Mouse (Mus musculus) thymus, postnatal 10 days (tissue): Measurements from ENCODE around the gene Msh6.
"Not testable (repeated sequence)": the region's sequence is repeated elsewhere in the genome, so short reads cannot be mapped to it uniquely, and the experiment has no call there.

ENCODE experiments used
- DNase-seq, 2 experiments: peaks; one replicate each; pipeline ENCODE4 v3.0.0; 2021; ENCODE audit warnings: low spot score in 2 of 2

The Msh6 gene

DNA sequence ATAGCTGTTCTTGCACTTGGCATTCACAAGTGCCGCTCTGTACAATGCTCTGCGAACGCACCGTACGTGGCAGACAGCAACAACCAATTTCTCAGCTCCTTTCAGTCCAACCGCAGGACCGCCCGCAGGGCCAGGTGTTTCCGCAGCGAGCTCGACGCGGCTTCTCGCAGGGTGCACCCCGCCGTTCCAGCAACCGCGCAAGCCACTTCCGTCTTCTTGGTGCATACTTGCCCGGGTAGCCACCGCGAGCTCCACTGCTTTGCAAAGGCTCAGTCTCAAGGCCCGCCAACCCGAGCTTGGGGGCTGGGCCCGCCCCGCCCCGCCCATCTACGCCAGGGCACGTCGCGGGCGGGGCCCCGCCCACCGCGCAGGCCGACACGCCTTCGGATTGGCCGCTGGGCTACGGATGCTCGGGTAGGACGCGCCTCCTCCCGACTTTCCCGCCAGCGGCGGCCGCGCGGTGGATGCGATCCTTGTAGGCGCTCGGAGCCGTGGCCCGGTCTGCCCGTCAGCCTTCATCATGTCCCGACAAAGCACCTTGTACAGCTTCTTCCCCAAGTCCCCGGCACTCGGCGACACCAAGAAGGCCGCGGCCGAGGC, at the start of gene Msh6:
Msh6 (plus strand) TSS at position 434 of the 600 bp plus-strand sequence.
- DNase-seq: peak; percentile 98 to 99

DNA sequence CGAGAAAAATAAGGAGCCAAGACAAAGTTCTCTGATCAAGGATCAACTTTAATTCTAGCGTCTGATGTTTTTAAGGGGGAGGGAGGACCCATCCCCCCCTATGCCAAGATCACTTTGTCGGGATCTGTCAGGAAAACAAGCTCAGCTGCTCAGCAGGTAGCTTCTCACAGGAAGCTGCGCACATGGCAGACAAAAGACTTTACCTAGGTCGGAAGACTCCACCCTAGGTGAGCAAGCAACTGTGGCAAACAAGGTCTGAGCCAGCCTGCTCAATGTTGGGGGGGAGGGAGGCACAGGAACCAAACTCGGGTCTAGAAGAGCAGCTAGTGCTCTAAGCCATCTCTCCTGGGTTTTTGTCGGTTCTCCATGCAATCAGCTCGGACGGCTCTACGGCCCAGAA, 40.5 kb upstream of the Msh6 start:
- no peak for DNase-seq

DNA sequence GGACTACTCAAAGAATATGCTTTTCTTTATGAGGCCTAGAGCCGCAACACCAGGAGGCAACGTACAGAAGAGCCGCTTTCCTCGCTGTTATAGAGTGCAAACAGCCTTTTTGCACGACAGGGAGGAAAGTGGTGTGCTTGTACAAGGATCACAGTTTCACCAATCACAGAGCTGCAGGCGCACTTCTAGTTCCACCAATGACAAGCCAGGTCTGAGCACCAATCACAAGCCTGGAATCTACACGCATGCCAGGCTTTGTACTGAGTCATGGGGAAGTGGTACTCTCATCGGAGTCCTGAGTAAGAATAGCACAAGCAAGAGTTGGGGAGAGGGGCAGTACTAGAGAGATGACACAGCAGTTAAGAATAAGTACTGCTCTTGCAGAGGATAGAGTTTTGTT, 40.1 kb upstream of the Msh6 start:
- DNase-seq: no peak

DNA sequence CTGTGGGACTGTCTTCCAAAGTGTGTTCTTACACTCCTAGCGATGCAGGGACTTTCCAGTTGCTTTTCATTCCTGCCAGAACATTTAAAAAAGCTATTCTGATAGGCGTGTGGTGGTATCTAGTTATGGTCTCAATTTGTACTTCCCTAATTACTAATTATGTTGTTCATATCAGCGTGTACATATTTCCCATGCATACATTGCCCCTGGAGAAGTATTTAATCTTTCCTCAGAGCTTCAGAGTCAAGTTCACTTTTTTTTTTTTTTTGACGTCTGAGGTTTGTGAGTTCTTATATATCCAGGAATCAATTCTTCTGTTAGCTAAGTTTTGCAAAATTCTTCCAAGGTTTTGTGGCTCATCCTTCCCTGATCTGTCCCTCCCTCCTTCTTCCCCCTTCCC, 38.7 kb upstream of the Msh6 start:
- no peak for DNase-seq

- DNase-seq: peak; percentile 51 to 80
Measured at GRCm38 (mm10) chr17:87948965-87949584, 25.8 kb upstream of the Msh6 start.

GRCm38 (mm10) chr17:87954618-87955124, 20.2 kb upstream of the Msh6 start:
- DNase-seq: not testable (repeated sequence)

DNA sequence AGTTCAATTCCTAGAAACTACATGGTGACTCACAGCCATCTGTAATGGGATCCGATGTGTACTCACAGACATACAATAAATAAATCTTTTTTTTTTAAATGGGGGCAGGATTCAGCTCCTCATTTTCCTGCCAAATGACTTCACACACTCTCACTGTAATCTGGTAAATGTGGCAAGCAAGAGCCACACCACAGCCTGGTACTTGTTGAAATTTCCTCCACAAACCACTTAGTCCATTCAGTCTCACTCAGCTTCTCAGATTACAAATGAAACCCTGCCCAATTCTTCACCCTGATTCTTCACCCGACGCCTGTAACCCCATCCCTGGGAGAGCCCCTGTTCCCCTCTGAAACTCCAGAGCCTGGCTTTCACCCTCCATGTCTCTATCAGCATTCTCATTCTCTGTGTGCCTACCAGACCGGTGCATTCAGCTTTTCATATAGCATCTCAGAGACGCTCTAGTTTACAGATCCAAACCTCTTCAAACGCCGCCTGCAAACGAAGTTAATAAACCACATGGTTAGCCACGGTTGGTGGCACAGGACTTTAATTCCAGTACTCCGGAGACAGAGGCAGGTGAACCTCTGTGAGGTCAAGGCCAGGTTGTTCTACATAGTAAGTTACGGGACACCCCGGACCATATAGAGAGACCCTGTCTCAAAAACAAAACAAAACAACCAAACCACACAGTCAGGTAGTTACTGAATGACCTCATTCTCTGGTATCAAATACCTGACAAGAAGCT, 17.6 kb upstream of the Msh6 start:
- DNase-seq: no peak

DNA sequence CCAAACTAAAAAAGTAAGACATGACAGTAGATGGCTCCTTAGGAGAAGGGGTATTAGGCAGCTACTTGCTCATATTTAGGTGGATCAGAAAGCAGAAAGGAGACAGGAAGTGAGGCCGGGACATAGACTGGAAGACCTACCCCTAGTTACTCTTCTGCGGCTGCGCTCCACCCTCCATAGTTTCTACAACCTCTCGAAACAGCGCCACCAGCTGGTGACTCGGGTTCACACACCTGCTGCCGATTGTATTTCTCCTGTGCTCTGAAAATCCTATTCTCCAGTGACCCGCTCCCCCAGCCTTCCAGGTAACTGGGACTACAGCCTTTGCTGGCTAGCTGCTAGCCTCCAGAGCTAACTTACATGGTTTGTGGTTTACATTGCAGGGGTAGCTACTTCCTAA, 16.6 kb upstream of the Msh6 start:
- peak in 1 of 2 experiments; percentile 39 for DNase-seq

- DNase-seq: not testable (repeated sequence)
Measured at GRCm38 (mm10) chr17:87959406-87959805, 15.5 kb upstream of the Msh6 start.

GRCm38 (mm10) chr17:87959931-87960330, 14.9 kb upstream of the Msh6 start:
- DNase-seq: not testable (repeated sequence)

GRCm38 (mm10) chr17:87963081-87964075, 11.5 kb upstream of the Msh6 start:
- DNase-seq: no peak

- DNase-seq: not testable (repeated sequence)
Measured at GRCm38 (mm10) chr17:87968483-87968926, 6.4 kb upstream of the Msh6 start.

- DNase-seq: not testable (repeated sequence)
Measured at GRCm38 (mm10) chr17:87971696-87972591, 2.9 kb upstream of the Msh6 start.

DNA sequence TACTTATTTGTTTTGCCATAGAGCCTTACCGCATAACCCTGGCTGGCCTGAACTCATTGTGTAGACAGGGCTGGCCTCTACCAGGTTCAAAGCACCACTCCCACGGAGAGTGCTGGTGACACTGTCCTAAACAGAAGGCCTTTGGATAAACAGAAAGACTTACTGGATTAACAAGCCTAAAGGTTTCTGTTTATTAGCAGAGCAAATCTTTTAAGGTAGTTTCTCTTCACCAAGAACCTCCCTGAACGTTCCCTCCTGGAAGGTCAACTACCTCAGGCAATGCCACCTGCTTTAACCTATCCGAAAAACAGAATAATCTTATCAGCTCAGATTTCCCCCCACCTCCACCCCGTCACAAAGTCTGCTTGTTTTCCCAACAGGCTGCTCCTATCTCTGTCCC, 2.0 kb upstream of the Msh6 start:
- no peak for DNase-seq

DNA sequence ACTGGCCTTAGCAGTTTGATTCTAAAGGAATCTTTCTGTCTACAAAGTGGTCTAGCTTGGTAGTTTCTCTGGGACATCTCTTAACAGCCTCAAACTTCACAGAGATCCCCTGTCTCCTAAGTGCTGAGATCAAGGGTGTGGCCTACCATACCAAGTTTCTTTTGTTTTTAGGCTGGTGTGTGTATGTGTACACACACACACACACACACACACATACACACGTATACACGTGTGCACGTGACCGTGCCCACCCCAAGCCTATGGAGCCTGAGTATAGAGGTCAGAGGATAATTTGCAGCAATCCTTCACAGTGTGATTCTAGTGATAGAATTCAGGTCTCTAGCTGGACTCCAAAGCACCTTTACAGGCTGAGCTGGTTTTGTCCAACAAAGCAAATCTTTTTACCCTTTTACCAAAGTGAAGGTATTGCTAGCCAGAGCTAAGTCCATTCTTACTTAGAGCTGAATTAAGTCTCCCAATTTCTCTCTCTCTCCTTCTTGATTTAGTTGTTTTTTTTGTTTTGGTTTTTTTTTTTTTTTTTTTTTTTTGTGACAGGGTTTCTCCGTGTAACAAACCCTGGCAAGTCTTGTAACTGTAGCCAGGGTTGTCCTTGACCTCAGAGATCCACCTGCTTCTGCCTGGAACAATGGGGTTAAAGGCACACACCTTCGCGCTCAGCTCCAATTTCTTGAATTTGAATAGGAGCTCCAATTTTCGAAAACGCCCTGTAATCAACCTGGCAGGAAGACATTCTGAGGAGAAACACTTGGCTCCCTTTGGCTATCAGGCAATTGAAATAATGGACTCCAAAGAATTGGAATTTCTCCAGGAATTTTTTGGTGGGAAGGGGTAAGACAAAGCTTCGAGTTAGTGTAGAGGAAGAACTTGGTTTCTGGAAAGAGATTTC, 1.3 kb upstream of the Msh6 start:
- DNase-seq: no peak

DNA sequence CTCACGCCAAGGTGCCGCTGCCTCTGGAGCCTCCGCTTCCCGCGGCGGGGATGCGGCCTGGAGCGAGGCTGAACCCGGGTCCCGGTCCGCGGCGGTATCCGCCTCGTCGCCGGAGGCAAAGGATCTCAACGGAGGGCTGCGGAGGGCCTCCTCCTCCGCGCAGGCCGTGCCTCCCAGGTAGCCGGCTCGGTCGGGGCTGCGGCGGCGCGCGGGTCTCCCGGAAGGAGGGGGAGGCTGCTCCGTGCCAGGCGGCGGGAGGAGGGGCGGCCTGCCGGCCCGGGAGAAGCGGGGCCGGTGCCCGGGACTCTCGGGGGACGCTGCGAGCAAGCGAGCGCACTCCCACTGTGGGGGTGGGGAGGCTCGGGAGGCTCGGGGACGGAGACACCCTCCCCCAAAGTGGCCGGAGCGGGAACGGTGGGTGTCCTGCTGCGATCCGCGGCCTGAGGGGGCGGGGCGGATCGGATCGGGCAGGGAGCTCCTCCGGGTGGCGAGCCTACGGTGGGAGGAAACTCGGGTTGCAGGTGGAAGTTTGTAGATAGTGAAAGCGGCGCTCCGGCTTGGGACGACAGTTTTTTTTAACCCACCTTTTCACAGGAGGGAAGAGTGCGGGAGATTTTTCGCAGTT, 479 bp downstream of the Msh6 start:
- peak; percentile 60 to 74 for DNase-seq

- DNase-seq: no peak
Measured at GRCm38 (mm10) chr17:87976154-87976806, 1.4 kb downstream of the Msh6 start.

GRCm38 (mm10) chr17:87976927-87977326, 2.1 kb downstream of the Msh6 start:
- not testable (repeated sequence) for DNase-seq
